Mouse (Mus musculus): Measurements from ENCODE around the gene Zfp646.

Zfp646 gene

DNA sequence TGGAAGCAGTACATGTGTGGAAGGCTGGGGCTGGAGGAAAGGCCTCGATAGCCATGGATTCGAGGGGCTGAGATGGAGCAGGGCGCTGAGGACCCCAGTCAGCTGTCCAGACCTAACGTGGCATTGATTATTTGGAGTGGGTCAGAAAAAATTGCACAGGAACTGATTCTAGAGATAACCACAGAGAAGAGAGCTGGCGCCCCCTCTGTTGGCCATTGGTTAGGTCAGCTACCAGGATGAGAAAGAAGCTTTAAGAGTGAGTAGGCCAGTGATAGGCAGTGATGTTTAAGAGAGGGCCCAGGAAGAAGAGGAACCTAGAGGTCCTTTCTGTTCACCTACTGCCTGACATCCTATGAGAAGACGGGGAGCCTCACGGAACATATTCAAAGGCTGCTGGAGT lies 43.3 kb downstream of the Zfp646 start:
- no peak for DNase-seq (ENCODE audit: low read depth, low spot score)

DNA sequence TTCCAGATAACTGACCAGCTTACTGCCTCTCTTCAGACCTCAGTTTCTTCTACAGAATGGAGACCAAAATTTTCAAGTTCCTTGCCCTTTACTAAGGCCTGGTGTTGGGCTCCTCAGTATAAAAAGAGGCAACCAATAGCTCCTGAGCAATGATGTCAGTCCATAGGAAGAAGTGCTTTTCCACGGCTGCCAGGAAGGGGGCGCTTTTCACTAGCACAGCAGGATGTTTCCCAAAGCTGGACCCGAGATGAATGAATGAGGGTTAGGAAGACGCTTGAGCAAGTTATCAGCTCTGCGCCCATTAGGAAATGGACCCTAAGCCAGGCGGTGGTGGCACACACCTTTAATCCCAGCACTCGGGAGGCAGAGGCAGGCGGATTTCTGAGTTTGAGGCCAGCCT lies 45.5 kb downstream of the Zfp646 start:
- DNase-seq (ENCODE audit: low read depth, low spot score), result no peak

DNA sequence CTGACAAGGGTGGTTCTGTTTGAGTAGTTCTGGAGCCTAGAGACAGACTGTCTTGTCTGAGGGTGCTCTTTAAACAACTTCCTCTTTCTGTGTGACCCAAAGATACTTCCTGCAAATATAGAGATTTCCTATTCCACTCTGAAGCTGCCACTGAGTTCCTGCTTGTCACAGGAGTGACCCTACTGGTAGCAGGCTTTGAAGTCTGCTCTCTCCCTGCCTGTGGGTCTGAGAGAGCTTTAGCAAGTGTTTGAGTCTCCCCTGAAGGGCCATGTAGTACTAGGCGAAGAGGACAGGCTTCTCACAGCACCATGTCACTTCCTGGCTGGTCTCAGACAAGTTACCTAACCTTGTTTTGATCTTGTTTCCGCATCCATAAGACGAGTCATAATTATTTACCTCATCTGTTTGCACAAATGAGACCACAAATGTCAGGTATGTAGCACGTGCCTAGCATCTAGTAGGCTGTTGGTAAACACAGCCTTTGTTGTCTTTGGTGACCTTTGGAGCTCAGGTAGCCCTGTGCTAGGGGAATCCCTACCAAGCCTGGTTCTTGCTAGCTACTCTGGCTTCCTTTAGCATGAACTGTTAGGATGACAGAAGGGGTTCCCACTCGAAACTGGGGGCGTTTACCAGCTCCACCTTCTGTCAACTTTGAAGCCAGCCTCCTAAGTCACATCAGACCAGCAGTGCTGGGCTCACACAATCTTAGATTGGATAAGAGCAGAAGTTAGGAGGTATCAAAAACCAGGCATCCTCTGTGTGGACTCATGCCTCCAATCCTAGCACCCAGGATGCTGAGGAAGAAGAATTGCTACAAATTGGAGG lies 46.6 kb downstream of the Zfp646 start:
- DNase-seq (ENCODE audit: low read depth, low spot score), result no peak

GRCm38 (mm10) chr7:127923714-127924113 lies 47.7 kb downstream of the Zfp646 start:
- no peak for DNase-seq (ENCODE audit: low read depth, low spot score)

- DNase-seq (ENCODE audit: low read depth, low spot score), result no peak
Measured at GRCm38 (mm10) chr7:127925252-127925651, 49.2 kb downstream of the Zfp646 start.

DNA sequence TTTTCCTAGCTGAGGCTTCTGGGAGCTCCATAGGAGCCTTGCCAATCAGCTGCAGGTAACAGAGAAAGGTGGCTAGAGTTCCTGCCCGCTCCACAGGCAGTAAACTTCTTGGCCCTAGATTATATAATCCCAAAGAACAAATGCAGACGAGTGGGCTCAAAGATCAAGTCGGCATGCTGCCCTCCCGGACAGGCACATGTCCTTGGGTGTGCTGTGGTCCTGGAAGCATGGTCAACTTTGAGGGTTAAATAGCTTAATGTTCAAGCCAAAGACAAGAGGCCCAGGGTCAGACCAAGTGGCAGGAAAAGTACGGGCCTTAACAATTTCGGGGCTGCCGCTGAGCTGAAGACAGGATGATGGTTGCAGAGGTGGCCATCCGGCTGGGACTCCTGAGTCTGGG lies 50.0 kb downstream of the Zfp646 start:
- DNase-seq (ENCODE audit: low read depth, low spot score), result no peak

- DNase-seq (ENCODE audit: low read depth, low spot score), result no peak
Measured at GRCm38 (mm10) chr7:127926846-127927245, 50.8 kb downstream of the Zfp646 start.

- no peak for DNase-seq (ENCODE audit: low read depth, low spot score)
Measured at GRCm38 (mm10) chr7:127927726-127928125, 51.7 kb downstream of the Zfp646 start.

GRCm38 (mm10) chr7:127928596-127928995 lies 52.6 kb downstream of the Zfp646 start:
- no peak for DNase-seq (ENCODE audit: low read depth, low spot score)

- DNase-seq (ENCODE audit: low read depth, low spot score), result no peak
Measured at GRCm38 (mm10) chr7:127929923-127930322, 53.9 kb downstream of the Zfp646 start, which contains the start of gene Prss8. TSS of gene Prss8 (minus strand) at chr7:127930104.

DNA sequence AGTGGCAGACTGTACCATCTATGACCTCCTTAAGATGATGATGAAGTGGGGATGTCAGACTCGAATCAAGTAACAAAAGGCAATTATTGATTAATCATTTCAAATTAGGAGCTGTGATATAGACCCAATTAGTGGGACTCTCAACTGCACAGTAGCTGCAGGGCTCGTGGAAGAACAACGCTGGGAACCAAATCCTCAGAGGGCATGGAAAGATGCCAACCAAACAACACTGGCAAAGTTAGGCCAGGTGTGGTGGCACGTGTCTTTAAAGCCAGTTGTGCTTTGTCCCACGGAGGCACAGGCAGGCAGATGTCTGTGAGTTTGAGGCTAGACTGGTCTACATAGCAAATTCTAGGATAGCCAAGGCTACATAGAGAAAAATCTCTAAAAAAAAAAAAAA lies 54.6 kb downstream of the Zfp646 start:
- DNase-seq (ENCODE audit: low read depth, low spot score), result no peak

GRCm38 (mm10) chr7:127931351-127932135 lies 55.5 kb downstream of the Zfp646 start:
- DNase-seq (ENCODE audit: low read depth, low spot score), result no peak

DNA sequence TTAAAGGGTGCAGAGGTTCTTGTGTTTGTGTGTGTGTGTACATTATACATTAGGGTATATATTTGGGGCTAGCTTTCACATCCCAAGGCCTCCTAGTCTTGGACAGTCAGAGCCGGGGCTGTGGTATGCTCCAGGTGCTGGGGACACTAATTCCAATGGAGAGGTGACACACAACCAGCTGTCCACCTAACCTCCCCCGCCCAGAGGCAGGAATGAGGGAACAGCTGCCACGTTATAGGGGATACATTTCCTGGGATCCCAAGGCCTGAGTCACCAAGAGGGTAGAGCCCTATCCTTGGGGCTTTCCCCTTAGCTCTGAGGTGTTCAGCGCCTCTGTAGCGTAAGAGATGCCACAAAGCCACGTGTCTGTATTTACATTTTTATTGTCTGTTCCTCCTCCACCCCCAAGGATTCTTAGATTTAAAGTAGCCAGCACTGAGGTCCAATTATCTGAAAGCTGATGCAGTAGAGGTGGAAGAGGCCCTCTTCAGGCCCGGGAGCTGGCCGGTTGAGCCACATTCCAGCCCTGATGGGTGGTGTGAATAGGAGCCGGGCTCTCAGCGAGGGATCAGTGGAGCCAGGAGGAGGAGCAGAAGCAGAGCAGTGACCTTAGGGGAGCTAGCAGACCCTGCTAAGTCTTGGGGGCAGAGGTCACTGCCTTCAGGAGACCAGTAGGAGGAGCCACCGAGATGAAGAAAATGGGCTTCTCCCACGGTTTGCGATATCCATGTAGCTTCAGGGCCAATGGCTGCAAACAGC lies 56.4 kb downstream of the Zfp646 start:
- no peak for DNase-seq (ENCODE audit: low read depth, low spot score)

DNA sequence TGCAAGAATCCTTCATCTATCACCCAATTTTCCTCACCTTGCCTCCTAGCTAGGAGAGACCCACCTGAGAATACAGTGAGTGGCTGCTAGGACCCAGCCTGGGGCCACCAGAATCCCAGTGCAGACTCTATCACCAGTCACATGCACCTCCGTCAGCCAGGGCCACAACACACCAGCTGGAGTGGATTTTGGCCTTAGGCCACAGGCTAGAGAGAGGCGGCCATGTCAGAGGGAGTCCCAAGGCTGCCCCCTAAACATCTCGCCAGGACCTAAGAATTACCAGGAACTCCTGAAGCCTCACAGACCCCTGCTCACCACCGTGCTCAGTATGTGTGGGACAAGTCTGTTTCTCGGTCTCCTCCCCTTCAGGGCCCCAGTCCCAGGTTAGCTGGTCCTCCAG lies 58.1 kb downstream of the Zfp646 start:
- no peak for DNase-seq (ENCODE audit: low read depth, low spot score)

DNA sequence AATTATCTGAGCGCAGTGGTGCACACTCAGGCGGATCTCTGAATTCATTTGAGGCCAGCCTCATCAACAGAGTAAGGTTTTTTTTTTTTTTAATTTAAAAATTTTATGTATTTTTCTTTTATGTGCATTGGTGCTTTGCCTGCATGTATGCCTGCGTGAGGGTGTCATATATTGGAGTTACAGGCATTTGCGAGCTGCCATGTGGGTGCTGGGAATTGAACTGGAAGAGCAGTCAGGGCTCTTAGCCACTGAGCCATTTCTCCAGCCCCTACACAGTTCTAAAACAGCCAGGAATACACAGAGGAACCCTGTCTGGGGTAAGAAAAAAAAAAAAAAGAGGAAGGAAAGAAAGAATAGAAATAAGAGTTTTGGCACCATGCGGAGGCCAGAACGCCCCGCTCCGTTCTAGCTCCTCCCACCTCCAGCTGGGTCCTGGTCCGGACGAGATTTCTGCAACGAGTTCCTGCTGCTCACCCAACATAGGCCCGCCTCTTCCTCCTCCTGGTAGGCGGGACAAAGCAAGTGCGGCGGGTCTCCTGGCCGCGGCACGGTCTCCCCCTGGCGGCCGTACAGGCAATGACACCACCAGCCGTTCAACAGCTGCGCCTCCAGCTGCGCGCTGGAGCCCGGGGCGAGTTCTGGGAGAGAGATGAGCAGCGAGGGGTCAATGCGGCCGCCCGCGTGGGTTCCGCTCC lies 59.2 kb downstream of the Zfp646 start:
- peak; percentile 96 for DNase-seq (ENCODE audit: low read depth, low spot score)
